Mouse (Mus musculus) stomach, postnatal 0 days (tissue): ENCODE measurements at regions not wholly inside any gene's neighbourhood (a gene's known extent, or its start where the extent isn't known, plus 50 kb on each side); places are given as distances from the start of the nearest gene placed in this dataset.

Source experiments
- ATAC-seq: fragments of 200-750 bp; cut with Nextera tagmentation; 2 replicates; pipeline ENCODE4 v1.8.0; 2017; ENCODE audit not compliant: low FRiP score, low TSS enrichment
- DNase-seq: peaks from one replicate; pipeline ENCODE4 v3.0.0-alpha.2; 2016; ENCODE audit warnings: low spot score
- H3K27ac ChIP-seq: fragments of 300-500 bp; sonication (generic); replicated peaks from 2 replicates; pipeline ENCODE4 v1.5.1; 2014; ENCODE audit warnings: mild to moderate bottlenecking, control low read depth
- H3K27me3 ChIP-seq: fragments of 300-500 bp; sonication (generic); 2 replicates; pipeline ENCODE4 v1.6.1; 2014; ENCODE audit warnings: low read length; ENCODE audit not compliant: control insufficient read depth, insufficient read depth
- H3K36me3 ChIP-seq: fragments of 300-500 bp; sonication (generic); 2 replicates; pipeline ENCODE4 v1.6.1; 2014; ENCODE audit warnings: low read length, mixed read lengths; ENCODE audit not compliant: control insufficient read depth, insufficient read depth
- H3K4me1 ChIP-seq: fragments of 300-500 bp; sonication (generic); replicated peaks from 2 replicates; pipeline ENCODE4 v1.6.1; 2014; ENCODE audit warnings: antibody characterized with exemption; ENCODE audit not compliant: control insufficient read depth, insufficient read depth
- H3K4me2 ChIP-seq: fragments of 300-500 bp; sonication (generic); replicated peaks from 2 replicates; pipeline ENCODE4 v1.6.1; 2014; ENCODE audit warnings: low read depth, mild to moderate bottlenecking, control low read depth, moderate library complexity
- H3K4me3 ChIP-seq: fragments of 300-500 bp; sonication (generic); 2 replicates; pipeline ENCODE4 v1.5.1; 2014; ENCODE audit warnings: low read depth, low read length, control low read depth
- H3K9ac ChIP-seq: fragments of 300-500 bp; sonication (generic); 2 replicates; pipeline ENCODE4 v1.6.1; 2014; ENCODE audit warnings: mild to moderate bottlenecking, low read length, control low read depth, mixed read lengths
- H3K9me3 ChIP-seq: fragments of 300-500 bp; sonication (generic); 2 replicates; pipeline ENCODE4 v1.6.1; 2016; ENCODE audit warnings: low read length; ENCODE audit not compliant: control insufficient read depth
- CTCF ChIP-seq: IDR thresholded peaks from 2 replicates; pipeline ENCODE4 v1.5.1; 2016; ENCODE audit warnings: antibody characterized with exemption, low read depth, mild to moderate bottlenecking, moderate library complexity
- EP300 ChIP-seq: optimal IDR thresholded peaks from 2 replicates; pipeline ENCODE3; 2016; ENCODE audit warnings: antibody characterized with exemption
- WGBS: fragments of 180-500 bp; shearing (Covaris S2); extraction: QIAGEN DNeasy Blood & Tissue Kit; methylation state at CpG from one replicate; pipeline ENCODE4 v1.1.7; 2014; 5-methylcytosine and 5-hydroxymethylcytosine counted together

DNA sequence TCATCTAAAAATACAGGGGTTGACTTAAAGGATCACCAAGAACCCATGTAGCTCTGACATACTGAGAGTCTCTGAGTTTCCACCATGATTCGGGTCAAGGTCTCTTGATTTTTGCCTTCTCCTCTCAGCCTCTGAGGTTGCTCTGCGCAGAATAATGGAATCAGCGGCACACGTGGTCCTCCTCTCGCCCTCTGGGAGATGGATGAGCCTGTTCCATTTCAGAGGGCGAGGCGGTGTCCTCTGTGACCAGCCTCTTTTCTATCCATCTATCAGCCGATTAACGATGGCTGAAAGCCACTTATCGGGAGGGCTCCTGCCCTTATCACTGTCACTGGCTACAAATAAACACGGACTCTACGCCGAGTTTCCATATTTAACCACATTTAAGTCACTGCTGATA lies 124.6 kb upstream of the Pax6 start:
- no peak overlapping the region for H3K4me2 ChIP-seq
- no peak for TF ChIP-seq CTCF
- no peak for TF ChIP-seq EP300
- no peak overlapping the region for H3K27ac ChIP-seq
- DNase-seq, result no peak
- no peak overlapping the region for H3K9ac ChIP-seq
- H3K36me3 ChIP-seq, result no peaks in the 10 kb centered on the region
- H3K27me3 ChIP-seq, result no peaks in the 10 kb centered on the region
- no peak overlapping the region for H3K4me3 ChIP-seq
- no peaks in the 10 kb centered on the region for H3K9me3 ChIP-seq
- H3K4me1 ChIP-seq, result no peaks in the 10 kb centered on the region
- WGBS, result 49% methylated on average over 13 of the region's 13 CpGs
- no peak for ATAC-seq

GRCm38 (mm10) chr2:105552092-105552491 lies 116.6 kb upstream of the Pax6 start:
- Histone ChIP-seq H3K4me1 (no peaks in the 10 kb centered on the region), H3K4me2 (no peak overlapping the region), H3K36me3 (no peaks in the 10 kb centered on the region), H3K27me3 (no peaks in the 10 kb centered on the region), H3K9ac (no peak overlapping the region), H3K27ac (no peak overlapping the region), H3K9me3 (no peaks in the 10 kb centered on the region), H3K4me3 (no peak overlapping the region)
- ATAC-seq, result no peak
- DNase-seq, result no peak
- TF ChIP-seq EP300 (no peak), CTCF (no peak)
- 42% methylated on average over 2 of the region's 2 CpGs for WGBS

GRCm38 (mm10) chr2:105586782-105587181 lies 81.9 kb upstream of the Pax6 start:
- no peaks in the 10 kb centered on the region for H3K4me1 ChIP-seq

DNA sequence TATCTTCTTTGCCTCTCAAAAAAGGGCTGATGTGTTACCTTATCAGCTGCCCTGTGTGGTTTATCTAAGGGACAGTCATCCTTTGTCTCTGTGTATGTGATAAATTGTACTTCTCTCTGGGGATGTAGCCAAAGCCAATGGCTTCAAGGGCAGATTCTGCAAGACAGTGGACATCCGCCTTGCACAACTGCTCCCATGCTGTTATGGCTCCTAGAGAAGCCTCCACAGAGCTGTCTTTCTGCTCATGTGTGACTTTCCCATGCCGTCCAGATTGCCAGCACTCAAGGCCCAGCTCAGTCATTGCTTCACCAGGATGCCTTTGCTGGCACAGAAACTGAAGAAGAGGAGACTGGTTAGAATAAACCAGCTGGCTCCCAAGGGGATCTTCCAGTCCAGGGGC lies 74.6 kb upstream of the Pax6 start:
- ATAC-seq, result no peak
- Histone ChIP-seq H3K4me1 (no peaks in the 10 kb centered on the region), H3K4me3 (no peak overlapping the region), H3K27ac (no peak overlapping the region), H3K27me3 (no peaks in the 10 kb centered on the region), H3K9me3 (no peaks in the 10 kb centered on the region), H3K36me3 (no peaks in the 10 kb centered on the region), H3K9ac (no peak overlapping the region), H3K4me2 (no peak overlapping the region)
- no peak for TF ChIP-seq EP300
- TF ChIP-seq CTCF, result no peak
- 89% methylated on average over 2 of the region's 2 CpGs for WGBS
- no peak for DNase-seq

More at GRCm38 (mm10) chr2:105586782-105587181, 81.9 kb upstream of the Pax6 start:
- 27% methylated on average over 2 of the region's 2 CpGs for whole genome bisulfite sequencing
- H3K4me3 ChIP-seq, result no peak overlapping the region
- no peaks in the 10 kb centered on the region for H3K9me3 ChIP-seq
- ATAC-seq (no peak), DNase-seq (no peak)
- no peaks in the 10 kb centered on the region for H3K27me3 ChIP-seq
- H3K9ac ChIP-seq, result no peak overlapping the region
- no peak overlapping the region for H3K4me2 ChIP-seq
- no peak overlapping the region for H3K27ac ChIP-seq
- TF ChIP-seq CTCF, result no peak
- no peak for TF ChIP-seq EP300
- no peaks in the 10 kb centered on the region for H3K36me3 ChIP-seq

GRCm38 (mm10) chr2:105604553-105605116 lies 64.1 kb upstream of the Pax6 start:
- H3K9me3 ChIP-seq, result no peaks in the 10 kb centered on the region
- H3K36me3 ChIP-seq, result no peaks in the 10 kb centered on the region
- no peak overlapping the region for H3K9ac ChIP-seq
- no peaks in the 10 kb centered on the region for H3K4me1 ChIP-seq
- no peaks in the 10 kb centered on the region for H3K27me3 ChIP-seq
- H3K27ac ChIP-seq, result no peak overlapping the region
- DNase-seq (no peak), ATAC-seq (no peak; the same call in 1 of the 2 replicates)
- H3K4me3 ChIP-seq, result no peak overlapping the region
- no peak overlapping the region for H3K4me2 ChIP-seq
- 43% methylated on average over 11 of the region's 11 CpGs for WGBS
- TF ChIP-seq CTCF (no peak), EP300 (no peak)

- Histone ChIP-seq H3K27ac (no peak overlapping the region), H3K9ac (no peak overlapping the region), H3K4me1 (no peaks in the 10 kb centered on the region), H3K4me3 (no peak overlapping the region), H3K4me2 (no peak overlapping the region), H3K9me3 (no peaks in the 10 kb centered on the region), H3K36me3 (no peaks in the 10 kb centered on the region), H3K27me3 (no peaks in the 10 kb centered on the region)
- DNase-seq, result no peak
- ATAC-seq, result no peak
- TF ChIP-seq CTCF (no peak), EP300 (no peak)
- 45% methylated on average over 8 of the region's 8 CpGs for WGBS
These were observed 60.6 kb upstream of the Pax6 start for GRCm38 (mm10) chr2:105607969-105608538.
